Mouse (Mus musculus): ENCODE results near the gene Cdk17.

Gene Cdk17

DNA sequence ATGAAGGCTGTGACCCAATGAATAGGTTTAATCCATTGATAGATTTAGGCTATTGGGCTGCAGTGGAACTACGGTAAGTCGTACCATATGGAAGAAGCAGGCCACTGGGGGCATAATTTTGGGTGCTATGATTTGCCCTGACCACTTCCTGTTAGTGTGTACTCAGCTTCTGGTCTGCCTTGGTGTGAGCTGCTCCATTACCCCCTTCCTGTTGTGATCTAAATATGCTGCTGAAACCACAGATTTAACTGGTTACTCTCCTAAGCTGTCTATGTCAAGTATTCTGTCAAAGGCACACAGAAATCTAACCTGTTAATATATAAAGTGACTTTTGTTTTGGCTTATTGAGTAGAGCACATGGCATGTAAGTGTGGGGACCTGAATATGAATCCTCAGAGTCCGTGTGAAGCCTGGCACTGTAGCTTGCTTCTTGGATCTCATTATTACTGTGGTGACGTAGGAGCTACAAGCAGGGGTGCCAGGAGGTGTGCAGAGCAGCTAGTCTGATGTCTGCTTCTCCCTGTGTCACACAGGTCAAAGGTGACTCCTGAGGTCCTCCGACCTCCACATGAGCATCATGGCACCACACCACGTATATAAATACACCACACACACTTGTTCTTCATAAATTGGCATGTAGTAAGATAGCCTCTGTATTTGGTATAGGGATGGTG, 10.6 kb downstream of the Cdk17 start:
- DNase-seq, result no peak

GRCm38 (mm10) chr10:93177471-93177870, 16.8 kb downstream of the Cdk17 start:
- no peak for DNase-seq

DNA sequence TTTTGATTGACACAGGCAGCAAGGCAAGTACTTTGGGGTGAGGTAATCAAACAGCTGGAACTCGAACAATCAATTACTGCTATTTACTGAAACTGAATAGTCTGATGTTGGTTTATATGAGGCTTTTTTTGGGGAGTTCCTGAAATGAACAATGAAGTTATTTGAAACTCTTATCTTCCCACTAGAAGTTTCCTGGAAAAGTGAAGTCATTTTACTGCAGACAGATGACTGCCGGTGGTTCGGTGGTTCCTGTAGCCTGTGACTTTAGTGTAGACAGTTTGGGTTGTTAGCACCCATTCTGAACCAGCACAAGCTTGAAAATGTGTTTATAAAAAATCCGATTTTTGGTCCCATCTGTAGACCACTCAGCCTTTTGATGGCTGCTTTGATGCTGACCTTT, 17.2 kb downstream of the Cdk17 start:
- DNase-seq, result no peak

DNA sequence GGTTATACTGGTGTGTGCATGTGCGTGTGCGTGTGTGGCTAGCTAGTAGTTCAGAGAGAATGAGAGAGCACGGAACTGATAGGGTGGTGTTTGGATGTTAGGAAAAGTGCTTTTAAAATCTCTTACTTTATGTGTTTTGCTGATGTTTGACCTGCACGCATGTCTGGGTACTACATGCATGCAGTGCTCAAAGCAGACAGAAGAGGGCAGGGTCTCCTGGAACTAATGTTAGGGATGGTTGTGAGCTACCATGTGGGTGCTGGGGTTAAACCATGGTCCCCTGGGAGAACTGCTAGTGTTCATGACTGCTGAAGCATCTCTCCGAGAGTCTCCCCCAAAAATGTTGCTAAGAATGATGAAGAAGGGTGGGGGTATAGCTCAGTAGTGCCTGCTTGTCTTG, 18.0 kb downstream of the Cdk17 start:
- no peak for DNase-seq

DNA sequence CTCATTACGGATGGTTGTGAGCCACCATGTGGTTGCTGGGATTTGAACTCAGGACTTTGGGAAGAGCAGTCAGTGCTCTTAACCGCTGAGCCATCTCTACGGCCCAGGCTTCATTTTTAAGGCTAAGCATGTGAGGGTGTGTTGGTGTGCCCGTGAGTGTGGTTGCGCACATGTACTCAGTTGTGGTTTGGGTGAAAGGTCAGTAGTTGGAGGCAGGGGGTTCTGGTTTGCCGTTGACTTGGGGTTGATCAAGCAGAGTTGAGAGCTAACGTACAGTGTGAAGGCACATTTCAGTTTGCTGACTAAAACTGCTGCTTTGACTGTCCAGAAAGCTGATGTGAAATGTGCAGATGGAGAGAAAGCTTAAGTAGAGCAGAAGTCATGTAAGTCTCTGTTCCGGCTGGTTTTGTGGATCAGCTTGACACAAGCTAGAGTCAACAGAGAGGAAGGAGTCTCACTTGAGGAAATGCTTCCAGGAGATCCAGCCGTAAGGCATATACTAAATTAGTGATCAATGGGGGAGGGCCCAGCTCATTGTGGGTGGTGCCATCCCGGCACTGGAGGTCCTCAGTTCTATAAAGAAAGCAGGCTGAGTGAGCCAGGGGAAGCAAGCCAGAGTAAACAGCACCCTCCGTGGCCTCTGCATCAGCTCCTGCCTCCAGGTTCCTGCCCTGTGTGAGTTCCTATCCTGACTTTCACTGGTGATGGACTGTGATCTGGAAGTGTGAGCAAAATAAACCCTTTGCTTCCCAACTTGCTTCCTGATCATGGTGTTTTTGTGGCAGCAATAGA, 19.2 kb downstream of the Cdk17 start:
- no peak for DNase-seq

DNA sequence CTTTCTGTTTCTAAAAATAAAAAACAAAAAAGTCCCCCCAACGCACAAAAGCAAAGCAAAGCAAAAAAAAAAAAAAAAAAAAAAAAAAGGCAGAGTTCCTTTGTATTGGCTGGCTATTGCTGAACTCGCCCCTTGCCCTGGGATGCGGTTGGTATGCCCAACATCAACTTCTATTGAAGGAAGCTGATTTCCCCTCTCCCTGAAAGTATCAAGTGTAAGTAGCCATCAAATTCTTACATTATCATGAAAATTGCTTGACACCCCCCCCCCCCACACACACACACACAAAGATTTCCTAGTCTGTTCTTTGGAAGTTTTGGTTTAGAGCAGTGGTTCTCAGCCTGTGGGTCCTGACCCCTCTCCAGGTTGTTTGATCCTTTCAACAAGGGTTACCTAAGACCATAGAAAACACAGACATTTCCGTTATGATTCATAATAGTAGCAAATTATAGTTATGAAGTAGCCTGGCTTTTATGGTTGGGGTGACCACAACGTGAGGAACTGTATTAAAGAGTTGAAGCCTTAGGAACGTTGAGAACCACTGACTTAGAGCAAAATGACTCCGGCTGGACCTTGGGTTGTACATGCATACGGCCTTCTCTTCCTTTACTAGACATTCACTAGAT, 23.8 kb downstream of the Cdk17 start:
- DNase-seq, result no peak

DNA sequence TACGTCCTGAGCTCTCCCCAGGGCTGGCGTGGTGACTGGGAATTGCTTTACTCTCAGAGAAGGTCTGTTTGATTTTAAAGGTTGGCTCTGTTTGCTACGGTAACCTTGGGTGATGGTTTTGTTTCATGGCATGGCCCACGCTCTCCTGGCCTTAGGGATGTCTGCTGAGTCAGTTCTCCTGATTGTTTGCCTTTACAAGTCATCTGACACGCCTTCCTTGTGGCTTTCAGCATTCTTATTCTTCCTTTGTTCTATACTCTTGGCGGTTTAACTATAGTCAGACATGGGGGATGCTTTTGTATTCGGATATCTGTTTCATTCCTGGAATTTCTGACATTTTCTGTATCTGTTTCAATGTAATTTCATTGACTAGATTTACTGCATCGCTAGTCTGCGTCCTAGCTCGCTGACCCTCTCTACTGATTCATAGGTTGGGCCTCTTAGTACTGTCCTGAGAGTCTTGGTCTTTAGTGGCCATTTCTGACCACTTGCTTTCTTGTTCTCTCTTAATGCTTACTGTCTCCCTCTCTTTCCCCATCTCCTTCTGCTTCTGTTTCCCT, 27.8 kb downstream of the Cdk17 start:
- no peak for DNase-seq

DNA sequence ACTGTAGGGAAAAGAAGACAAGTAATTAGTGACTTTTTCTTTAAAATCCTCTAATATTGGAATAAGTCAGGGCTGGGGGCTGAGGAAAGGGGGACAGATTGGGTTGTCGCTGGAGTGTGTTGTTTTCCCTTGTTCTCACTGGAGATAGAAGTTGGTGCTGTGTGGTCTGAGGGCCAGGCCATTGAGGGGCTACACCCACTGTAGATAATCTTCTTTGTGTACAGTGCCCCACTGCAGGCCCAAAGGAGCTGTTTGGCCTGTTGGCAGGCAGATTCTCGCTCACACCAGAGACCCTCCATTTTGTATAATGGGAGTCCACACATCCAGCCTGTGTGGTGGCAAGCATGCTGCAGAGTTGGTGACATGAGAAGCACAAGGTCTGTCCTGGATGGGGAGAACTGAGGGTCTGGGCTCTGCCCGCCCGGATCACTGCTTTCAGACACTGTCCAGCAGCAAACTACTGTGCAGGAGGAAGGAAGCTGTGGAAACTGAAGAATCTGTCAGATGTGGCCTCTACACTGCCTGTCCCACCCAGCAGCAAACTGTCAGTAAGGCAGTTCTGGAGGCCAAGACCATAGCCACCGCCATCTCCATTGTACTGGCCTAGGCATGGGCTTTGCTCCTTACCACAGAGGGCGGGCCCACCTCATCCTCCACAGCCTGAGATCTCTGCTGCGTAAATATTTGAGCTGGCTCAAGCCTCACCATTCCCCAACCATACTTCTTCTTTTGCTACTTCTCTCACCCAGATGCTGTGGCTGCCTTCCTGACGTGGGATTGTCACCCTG, 30.0 kb downstream of the Cdk17 start:
- peak in 1 of 2 experiments; percentile 25 for DNase-seq

- DNase-seq, result no peak
These were observed 36.4 kb downstream of the Cdk17 start for GRCm38 (mm10) chr10:93197092-93197491.

GRCm38 (mm10) chr10:93198958-93199357, 38.3 kb downstream of the Cdk17 start:
- DNase-seq, result no peak

GRCm38 (mm10) chr10:93201846-93202458, 41.3 kb downstream of the Cdk17 start:
- DNase-seq, result no peak

DNA sequence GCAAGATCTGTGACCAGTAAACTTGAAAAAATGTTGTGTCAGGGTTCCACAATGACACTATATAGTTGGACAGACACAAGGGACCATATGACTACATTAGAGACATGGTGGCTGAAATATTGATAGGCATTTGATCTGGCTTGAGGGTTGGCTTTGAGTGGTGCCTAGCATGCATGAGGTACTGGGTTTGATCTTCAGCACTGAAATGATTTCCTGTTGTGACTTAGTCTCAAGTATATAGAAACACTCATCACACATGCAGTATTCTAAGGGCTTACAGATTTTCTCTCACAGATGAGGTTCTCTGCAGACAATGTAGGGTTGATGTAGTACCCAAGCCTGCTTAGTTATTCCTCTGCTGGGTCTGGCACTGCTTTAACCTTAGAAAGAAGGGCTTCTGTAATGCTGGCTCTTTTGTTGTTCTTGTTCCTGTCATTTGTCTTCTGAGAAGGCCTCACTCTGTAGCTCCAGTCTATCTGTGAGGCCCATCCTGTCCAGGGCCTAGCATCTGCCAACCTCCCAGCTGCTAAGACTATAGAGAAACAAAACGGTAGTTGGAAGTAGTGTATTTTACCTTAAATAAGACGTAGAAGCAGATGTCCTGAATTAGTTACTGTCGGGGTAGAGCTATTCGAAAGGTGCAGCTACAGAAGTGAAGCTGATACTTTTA, 44.7 kb downstream of the Cdk17 start:
- no peak for DNase-seq

DNA sequence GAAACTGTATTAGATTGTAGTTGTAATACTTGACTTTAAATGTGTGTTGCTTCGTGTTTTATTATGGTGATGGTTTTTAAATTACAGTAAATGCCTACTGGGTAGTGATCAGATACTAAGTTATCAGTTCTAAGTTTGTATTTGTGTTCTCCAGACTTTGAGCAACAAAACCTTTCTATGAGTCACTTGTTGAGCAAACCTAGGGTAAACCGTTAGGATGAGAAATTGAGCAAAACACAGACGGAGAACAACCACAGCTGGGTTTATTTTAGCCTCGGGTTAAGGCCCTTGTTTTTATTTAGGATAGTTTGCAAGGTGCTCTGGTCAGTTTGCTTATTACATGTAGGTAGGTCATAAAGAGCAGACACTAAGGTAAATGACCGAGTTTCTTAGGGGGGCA, 46.5 kb downstream of the Cdk17 start:
- DNase-seq, result no peak

DNA sequence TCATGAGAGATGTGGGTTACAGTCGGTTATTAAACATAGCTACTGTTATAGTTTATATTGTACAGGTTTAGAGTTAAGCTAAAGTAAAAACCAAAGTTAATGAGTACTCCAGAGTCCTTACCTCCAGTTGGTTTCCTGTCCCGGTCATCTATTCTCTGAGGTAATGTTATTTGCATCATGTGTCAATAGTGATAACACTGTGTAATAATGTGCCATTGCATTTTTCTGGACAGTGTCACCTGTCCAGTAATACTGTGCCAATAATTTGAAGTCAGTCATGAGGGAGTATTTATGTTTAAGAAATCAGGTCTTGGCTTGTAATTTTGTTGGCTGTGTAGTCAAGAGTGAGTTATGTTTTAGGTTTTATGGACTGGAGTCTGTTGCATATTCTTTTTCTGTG, 52.0 kb downstream of the Cdk17 start:
- DNase-seq, result no peak

GRCm38 (mm10) chr10:93213339-93213738, 52.7 kb downstream of the Cdk17 start:
- no peak for DNase-seq

DNA sequence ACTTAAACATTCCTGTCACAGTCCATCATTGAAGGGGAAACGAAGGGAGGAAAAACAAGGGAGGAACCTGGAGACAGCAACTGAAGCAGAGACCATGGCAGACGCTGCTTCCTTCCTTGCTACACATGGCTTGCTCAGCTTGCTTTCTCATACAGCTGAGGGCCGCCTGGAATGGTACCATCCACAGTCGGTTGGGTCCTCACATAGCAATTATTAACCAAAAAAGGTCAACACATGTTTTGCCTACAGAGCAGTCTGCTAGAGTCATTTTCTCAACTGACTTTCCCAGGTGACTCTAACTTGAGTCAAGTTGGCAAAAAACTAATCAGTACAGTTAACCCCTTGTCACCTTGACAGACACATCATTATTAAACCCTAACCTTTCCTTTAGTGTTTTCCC, 53.6 kb downstream of the Cdk17 start:
- peak; percentile 27 to 48 for DNase-seq

GRCm38 (mm10) chr10:93215051-93215763, 54.5 kb downstream of the Cdk17 start:
- DNase-seq, result no peak

DNA sequence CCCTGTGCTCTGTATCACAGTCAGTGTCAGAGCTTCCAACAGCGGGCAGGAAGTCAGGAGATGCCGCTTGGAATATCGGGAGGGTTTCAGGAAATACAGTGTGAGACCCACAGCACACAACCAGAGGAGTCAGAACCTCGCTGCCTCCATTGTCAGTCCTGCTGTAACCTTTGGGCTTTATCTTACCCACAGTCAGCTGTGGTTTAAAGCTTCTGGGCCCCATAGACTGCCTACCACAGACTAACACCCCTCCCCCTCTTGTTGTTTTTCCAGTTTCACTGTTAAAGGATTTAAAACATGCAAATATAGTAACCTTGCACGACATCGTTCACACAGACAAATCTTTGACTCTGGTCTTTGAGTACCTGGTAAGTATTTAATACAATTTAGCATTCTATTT, 65.1 kb downstream of the Cdk17 start:
- no peak for DNase-seq

DNA sequence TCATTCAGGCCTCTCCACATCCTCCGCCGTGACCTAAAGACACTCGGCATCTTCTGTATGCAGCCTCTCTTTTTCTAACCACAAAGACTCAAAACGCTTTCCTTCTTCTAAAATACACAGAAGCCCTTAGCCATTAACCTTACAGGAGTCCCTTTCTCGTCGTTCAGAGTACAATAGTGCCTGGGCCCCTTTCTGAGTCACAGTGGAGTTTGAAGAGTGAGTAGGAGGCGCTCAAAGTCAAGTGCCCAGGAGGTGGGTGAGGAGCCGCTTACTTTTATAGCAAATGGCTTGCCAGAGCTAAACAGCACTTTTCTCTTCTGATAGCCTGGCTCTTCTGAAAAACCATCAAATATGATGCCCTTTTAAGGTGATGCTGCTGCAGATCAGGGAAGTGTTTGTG, 67.2 kb downstream of the Cdk17 start:
- no peak for DNase-seq

- DNase-seq, result no peak
These were observed 67.8 kb downstream of the Cdk17 start for GRCm38 (mm10) chr10:93228401-93229007.

DNA sequence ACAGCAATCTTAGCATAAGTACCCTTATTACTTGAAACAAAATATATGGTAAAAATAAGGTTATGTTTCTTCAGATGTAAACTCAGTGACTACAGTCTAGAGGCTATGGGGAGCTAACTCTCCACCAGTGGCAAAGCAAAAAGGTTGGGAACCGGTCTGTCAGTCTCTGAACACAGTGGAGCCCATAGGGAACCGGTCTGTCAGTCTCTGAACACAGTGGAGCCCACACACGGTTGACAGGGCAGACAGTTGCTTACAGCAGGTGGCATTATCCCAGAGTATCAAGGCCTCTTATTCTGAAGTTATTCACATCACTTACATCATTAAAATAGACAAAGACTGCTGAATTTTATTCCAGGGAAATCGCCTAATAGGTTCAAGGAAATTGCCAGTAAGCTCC, 70.8 kb downstream of the Cdk17 start:
- DNase-seq, result no peak
